Mouse (Mus musculus): Measurements from ENCODE around the gene Lrrc27.

DNA sequence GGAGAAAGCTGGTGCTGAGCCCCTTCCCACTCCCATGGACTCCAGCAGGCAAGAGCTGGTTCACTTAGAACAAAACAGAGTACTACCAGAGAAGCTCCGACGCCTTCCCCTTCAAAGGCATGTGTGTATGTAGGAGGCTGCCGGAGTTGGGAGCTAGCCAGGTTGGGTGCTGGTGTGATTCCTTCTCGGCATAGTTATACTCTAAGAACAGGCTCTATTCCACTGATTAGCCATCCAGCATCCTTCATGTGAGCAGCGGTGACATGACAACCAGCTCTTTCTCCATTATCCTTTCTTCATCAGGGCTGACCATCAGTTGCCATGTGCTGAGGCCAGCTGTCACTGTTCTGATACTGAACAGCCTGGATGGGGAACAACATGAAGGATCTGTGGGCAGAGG, 59.1 kb downstream of the Lrrc27 start:
- no peak for TF ChIP-seq GATA1 (IDR thresholded peaks at IDR 0.05; ENCODE audit: low read length)
- no peak for TF ChIP-seq TAL1 (IDR thresholded peaks at IDR 0.05; ENCODE audit: low read length)

Measured in erythroblast, embryonic 14.5 days (primary cell).